Mouse (Mus musculus) stomach, postnatal 0 days (tissue): ENCODE data around the gene Fgfr2.

ENCODE experiments used
- CTCF ChIP-seq: IDR thresholded peaks from 2 replicates; pipeline ENCODE4 v1.5.1; 2016; ENCODE audit warnings: antibody characterized with exemption, low read depth, mild to moderate bottlenecking, moderate library complexity
- EP300 ChIP-seq: optimal IDR thresholded peaks from 2 replicates; pipeline ENCODE3; 2016; ENCODE audit warnings: antibody characterized with exemption

DNA sequence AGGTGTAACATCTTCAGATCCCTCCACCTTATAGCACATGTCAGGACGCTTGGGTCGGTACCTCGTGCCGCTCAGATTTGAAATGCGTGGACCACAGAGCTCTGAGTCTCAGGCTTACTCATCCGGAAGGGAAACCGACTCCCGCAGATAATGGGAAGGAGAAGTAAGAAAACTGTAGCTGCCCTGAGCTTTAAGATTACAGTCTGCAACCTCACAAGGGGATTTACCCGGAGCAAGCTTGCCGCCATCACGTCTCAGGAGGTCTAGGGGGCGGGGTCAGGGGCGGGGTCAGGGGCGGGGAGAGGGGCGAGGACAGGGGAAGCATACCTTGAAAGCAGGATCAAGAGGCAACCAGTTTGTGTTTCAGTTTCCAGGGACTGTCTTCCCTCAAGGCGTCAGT, 2310.7 kb downstream of the Fgfr2 start:
- TF ChIP-seq CTCF (no peak), EP300 (no peak)
